Mouse (Mus musculus) limb, embryonic 11.5 days (tissue): ENCODE data around the gene Mycbp. TPM values are rescaled to one million over a fixed set of nuclear protein-coding genes. Genes with fewer than 3 reads are reported as not detected.

Experiments
- polyA plus RNA-seq: library from polyadenylated mRNA; unstranded; fragments of >200 nt; fragmentation: Nextera tagmentation; extraction: Ambion mirVana; gene quantifications from 2 replicates; pipeline ENCODE4 v1.2.1, GENCODE M21; 2014

The Mycbp gene
- polyA plus RNA-seq, 1 experiment from 2014 or later: 82.8 TPM

Other genes with a start within 250 kb of the Mycbp start
- gene Macf1, start 220.5 kb upstream of the Mycbp start, polyA plus RNA-seq: 71.0 and 77.0 TPM in 2 replicates
- 327 and 334 TPM in 2 replicates for gene Ndufs5, start 186.6 kb upstream of the Mycbp start, polyA plus RNA-seq
- 68.8 and 69.0 TPM in 2 replicates for gene Akirin1, start 154.5 kb upstream of the Mycbp start, polyA plus RNA-seq
- 1.3 and 1.7 TPM in 2 replicates for gene Rhbdl2, start 117.0 kb upstream of the Mycbp start, polyA plus RNA-seq
- 0.11 TPM in 1 of 2 replicates, not detected in the other for gene 4933427I04Rik, start 45.2 kb upstream of the Mycbp start, polyA plus RNA-seq
- gene Rragc, start 12.6 kb downstream of the Mycbp start, polyA plus RNA-seq: 42.1 and 47.0 TPM in 2 replicates
- gene 4930535I16Rik, start 13.2 kb downstream of the Mycbp start, polyA plus RNA-seq: not detected in 2 replicates